Comparison of ENCODE assay signal across 8 mouse cellular contexts in the genomic region with DNA sequence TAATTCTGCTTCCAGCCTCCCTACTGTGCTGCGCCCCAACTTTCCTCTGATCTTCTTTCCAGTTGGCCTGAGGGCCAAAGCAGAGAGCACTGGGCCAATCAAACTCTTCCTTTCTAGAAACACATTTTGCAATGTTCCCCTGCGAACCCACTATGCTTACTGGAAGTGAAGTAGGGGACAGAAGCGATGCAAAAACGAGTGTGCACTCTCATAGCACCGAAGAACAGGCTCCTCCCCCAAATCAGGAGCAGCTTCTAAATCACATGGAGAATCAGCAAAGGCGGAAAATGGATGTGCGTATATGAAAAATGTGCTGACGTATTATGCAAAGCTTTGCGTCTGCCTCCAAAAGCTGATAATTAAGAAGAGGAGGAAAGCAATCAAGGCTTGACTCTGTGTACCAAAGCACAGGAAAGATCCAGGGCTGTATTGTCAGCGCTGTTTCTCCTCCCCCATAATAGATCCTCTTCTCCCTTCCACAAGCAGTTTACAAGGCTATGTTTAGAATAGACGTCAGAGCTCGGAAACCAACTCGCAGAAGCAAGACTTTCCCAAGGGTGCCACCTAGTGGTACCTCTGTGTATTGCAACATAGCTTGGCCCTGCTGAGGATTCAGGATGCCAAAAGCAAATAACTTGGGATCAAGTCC. TPM values are rescaled to one million over a fixed set of nuclear protein-coding genes. Genes with fewer than 3 reads are reported as not detected.
DNase-seq lines count a peak whose midpoint lies in the region; ATAC-seq and TF ChIP-seq lines count a peak whose summit lies in the region.

No protein-coding gene starts in this region.

- dilution Hi-C loops in CH12.LX (cut with MboI; ENCODE audit: extremely low pct_ligation_motif_present, extremely low pct_unique_long_range_greater_than_20kb, low sequenced_read_pairs) = no loop called here

- TF ChIP-seq POLR2A in CH12.LX (IDR thresholded peaks at IDR 0.05; ENCODE audit: low read depth, low read length) = no peak

- TF ChIP-seq CTCF in CH12.LX (conservative IDR thresholded peaks at IDR 0.05 in 1 of 2, IDR thresholded peaks at IDR 0.05 in 1 of 2; ENCODE audit: low read depth in 2 of 2, low read length in 2 of 2) = peak; percentile 63 to 79
- peak; percentile 90 for TF ChIP-seq CTCF in heart, postnatal 0 days (IDR thresholded peaks at IDR 0.05; ENCODE audit: low read depth)
- peak; percentile 88 for TF ChIP-seq CTCF in liver, embryonic 14.5 days (IDR thresholded peaks at IDR 0.05; ENCODE audit: low read depth)

- no peaks in the 10 kb centered on the region for H3K79me2 ChIP-seq in CH12.LX (replicated peaks; ENCODE audit: control insufficient read depth, extremely low read depth, insufficient read depth, poor library complexity, severe bottlenecking)

- no peaks in the 10 kb centered on the region for H3K9me3 ChIP-seq in CH12.LX (replicated peaks; ENCODE audit: low read length)
- H3K9me3 ChIP-seq in forebrain, embryonic 12.5 days = no peaks in the 10 kb centered on the region
- no peaks in the 10 kb centered on the region for H3K9me3 ChIP-seq in heart, postnatal 0 days (replicated peaks; ENCODE audit: control insufficient read depth, low read length)
- H3K9me3 ChIP-seq in liver, embryonic 14.5 days (ENCODE audit: control insufficient read depth, low read length) = no peaks in the 10 kb centered on the region
- H3K9me3 ChIP-seq in neural tube, embryonic 11.5 days (ENCODE audit: control insufficient read depth, low read length) = no peaks in the 10 kb centered on the region
- no peaks in the 10 kb centered on the region for H3K9me3 ChIP-seq in stomach, embryonic 16.5 days (replicated peaks; ENCODE audit: control insufficient read depth, low read length)

- TF ChIP-seq RAD21 in CH12.LX (IDR thresholded peaks at IDR 0.05; ENCODE audit: low read depth, low read length) = peak; percentile 82

- peak overlapping the region in 2 of 3 experiments; percentile 17 to 40 for H3K4me3 ChIP-seq in CH12.LX (replicated peaks in 1 of 3; ENCODE audit: low read depth in 2 of 3, low read length in 2 of 3, poor library complexity in 1 of 3)
- peak overlapping the region; percentile 17 for H3K4me3 ChIP-seq in forebrain, embryonic 12.5 days (replicated peaks)
- H3K4me3 ChIP-seq in heart, postnatal 0 days (ENCODE audit: low read depth, low read length) = peak overlapping the region; percentile 42
- H3K4me3 ChIP-seq in liver, embryonic 14.5 days (ENCODE audit: insufficient read depth in 1 of 2, low read depth in 2 of 2, low read length in 2 of 2) = peak overlapping the region; percentile 16 to 31; a peak in 2 of 4 replicates
- no peak overlapping the region for H3K4me3 ChIP-seq in neural tube, embryonic 11.5 days (ENCODE audit: low read depth, low read length)
- peak overlapping the region; percentile 39 for H3K4me3 ChIP-seq in stomach, embryonic 16.5 days (replicated peaks; ENCODE audit: low read length)

- H3K27me3 ChIP-seq in CH12.LX (replicated peaks) = no peaks in the 10 kb centered on the region
- no peaks in the 10 kb centered on the region for H3K27me3 ChIP-seq in forebrain, embryonic 12.5 days
- no peaks in the 10 kb centered on the region for H3K27me3 ChIP-seq in heart, postnatal 0 days (ENCODE audit: control insufficient read depth, insufficient read depth, low read length)
- H3K27me3 ChIP-seq in liver, embryonic 14.5 days (ENCODE audit: control insufficient read depth, insufficient read depth, low read length) = no peaks in the 10 kb centered on the region
- no peaks in the 10 kb centered on the region for H3K27me3 ChIP-seq in neural tube, embryonic 11.5 days (ENCODE audit: control insufficient read depth, insufficient read depth, low read length)
- no peaks in the 10 kb centered on the region; the same call in 1 of the 2 replicates for H3K27me3 ChIP-seq in stomach, embryonic 16.5 days (ENCODE audit: control insufficient read depth, insufficient read depth, low read length)

- H3K4me1 ChIP-seq in CH12.LX (ENCODE audit: control insufficient read depth in 1 of 2, insufficient read depth in 2 of 2) = no peaks in the 10 kb centered on the region; a peak in 2 of 4 replicates
- H3K4me1 ChIP-seq in forebrain, embryonic 12.5 days = no peaks in the 10 kb centered on the region
- no peaks in the 10 kb centered on the region for H3K4me1 ChIP-seq in heart, postnatal 0 days (ENCODE audit: control insufficient read depth, insufficient read depth)
- no peaks in the 10 kb centered on the region for H3K4me1 ChIP-seq in liver, embryonic 14.5 days (replicated peaks; ENCODE audit: control insufficient read depth in 2 of 2, insufficient read depth in 2 of 2, low read length in 1 of 2)
- no peaks in the 10 kb centered on the region for H3K4me1 ChIP-seq in neural tube, embryonic 11.5 days (ENCODE audit: control insufficient read depth, insufficient read depth, low read length)
- no peaks in the 10 kb centered on the region for H3K4me1 ChIP-seq in stomach, embryonic 16.5 days (ENCODE audit: control insufficient read depth, insufficient read depth, low read length)

- H3K4me2 ChIP-seq in CH12.LX (ENCODE audit: insufficient read depth, low read depth, poor library complexity, severe bottlenecking) = peak overlapping the region; percentile 61
- H3K4me2 ChIP-seq in forebrain, embryonic 12.5 days = peak overlapping the region; percentile 46
- H3K4me2 ChIP-seq in heart, postnatal 0 days (ENCODE audit: low read depth, low read length) = peak overlapping the region; percentile 55
- H3K4me2 ChIP-seq in liver, embryonic 14.5 days (ENCODE audit: low read depth) = peak overlapping the region; percentile 41; the same call in 1 of the 2 replicates
- 0 out of 2 replicates have a peak overlapping the region, but pooled peaks have one; percentile 15 for H3K4me2 ChIP-seq in neural tube, embryonic 11.5 days (ENCODE audit: low read depth)
- peak overlapping the region; percentile 50 for H3K4me2 ChIP-seq in stomach, embryonic 16.5 days (ENCODE audit: low read depth, low read length)

- in situ Hi-C loops in CH12.LX (cut with MboI; ENCODE audit: low pct_ligation_motif_present, low pct_unique_long_range_greater_than_20kb, low sequenced_read_pairs) = loop anchor here (5.0 to 10.0 kb wide), 3 partner anchors 55 to 145 kb away; a partner anchor contains a TSS

- 40% methylated on average over 13 of the region's 13 CpGs for WGBS in forebrain, embryonic 12.5 days
- 35% methylated on average over 13 of the region's 13 CpGs for WGBS in heart, postnatal 0 days
- WGBS in liver, embryonic 14.5 days (ENCODE audit: insufficient replicate concordance) = 40% methylated on average over 13 of the region's 13 CpGs
- 48% methylated on average over 13 of the region's 13 CpGs for WGBS in neural tube, embryonic 11.5 days
- 30% methylated on average over 13 of the region's 13 CpGs for WGBS in stomach, embryonic 16.5 days

- H3K27ac ChIP-seq in CH12.LX (ENCODE audit: insufficient read depth, low read depth) = no peak overlapping the region
- peak overlapping the region; percentile 65 for H3K27ac ChIP-seq in forebrain, embryonic 12.5 days
- peak overlapping the region; percentile 67 for H3K27ac ChIP-seq in heart, postnatal 0 days (ENCODE audit: low read depth)
- no peak overlapping the region for H3K27ac ChIP-seq in liver, embryonic 14.5 days
- H3K27ac ChIP-seq in neural tube, embryonic 11.5 days (ENCODE audit: low read depth, low read length) = no peak overlapping the region
- H3K27ac ChIP-seq in stomach, embryonic 16.5 days (ENCODE audit: low read length) = no peak overlapping the region

- H3K36me3 ChIP-seq in CH12.LX (replicated peaks in 1 of 2; ENCODE audit: control insufficient read depth in 1 of 2, insufficient read depth in 1 of 2, low read length in 1 of 2) = no peaks in the 10 kb centered on the region
- H3K36me3 ChIP-seq in forebrain, embryonic 12.5 days (replicated peaks) = no peaks in the 10 kb centered on the region
- no peaks in the 10 kb centered on the region for H3K36me3 ChIP-seq in heart, postnatal 0 days (replicated peaks; ENCODE audit: control insufficient read depth, insufficient read depth, low read length)
- H3K36me3 ChIP-seq in liver, embryonic 14.5 days (replicated peaks; ENCODE audit: control insufficient read depth, insufficient read depth, low read depth) = no peaks in the 10 kb centered on the region
- no peaks in the 10 kb centered on the region for H3K36me3 ChIP-seq in neural tube, embryonic 11.5 days (ENCODE audit: control insufficient read depth, insufficient read depth, low read length)
- no peaks in the 10 kb centered on the region for H3K36me3 ChIP-seq in stomach, embryonic 16.5 days (ENCODE audit: control insufficient read depth, insufficient read depth, low read length)

- peak; percentile 77 for ATAC-seq in forebrain, embryonic 12.5 days (ENCODE audit: low FRiP score)
- ATAC-seq in heart, postnatal 0 days (ENCODE audit: insufficient read depth, low read depth) = peak; percentile 75
- ATAC-seq in liver, embryonic 14.5 days (ENCODE audit: insufficient read depth) = no peak
- ATAC-seq in neural tube, embryonic 11.5 days (ENCODE audit: insufficient read depth, low FRiP score, low TSS enrichment) = no peak; the same call in 1 of the 2 replicates
- peak; percentile 68; the same call in 1 of the 2 replicates for ATAC-seq in stomach, embryonic 16.5 days (ENCODE audit: insufficient read depth, low FRiP score)

- H3K9ac ChIP-seq in CH12.LX (ENCODE audit: insufficient read depth, low read depth) = no peak overlapping the region
- no peak overlapping the region for H3K9ac ChIP-seq in forebrain, embryonic 12.5 days
- H3K9ac ChIP-seq in heart, postnatal 0 days (replicated peaks; ENCODE audit: low read depth, low read length) = 0 out of 2 replicates have a peak overlapping the region, but pooled peaks have one; percentile 29
- H3K9ac ChIP-seq in liver, embryonic 14.5 days (replicated peaks) = no peak overlapping the region
- H3K9ac ChIP-seq in neural tube, embryonic 11.5 days (ENCODE audit: low read length) = no peak overlapping the region
- H3K9ac ChIP-seq in stomach, embryonic 16.5 days (ENCODE audit: low read length) = peak overlapping the region; percentile 50; the same call in 1 of the 2 replicates

- TF ChIP-seq EP300 in CH12.LX (IDR thresholded peaks at IDR 0.05; ENCODE audit: low read length) = no peak
- no peak for TF ChIP-seq EP300 in heart, postnatal 0 days (IDR thresholded peaks at IDR 0.05; ENCODE audit: low read depth)
- no peak for TF ChIP-seq EP300 in liver, embryonic 14.5 days (IDR thresholded peaks at IDR 0.05; ENCODE audit: low read depth)

- peak; percentile 68 for DNase-seq in CH12.LX (ENCODE audit: extremely low read depth)
- DNase-seq in c-Kit-positive CD71-positive TER-119-positive erythroid progenitor cells, embryonic 14.5 days (ENCODE audit: low spot score) = peak; percentile 69
- peak; percentile 68 for DNase-seq in heart, postnatal 0 days (ENCODE audit: low spot score)
- DNase-seq in kidney, postnatal 36 days = peak; percentile 73 to 82
- DNase-seq in liver, embryonic 14.5 days (ENCODE audit: low read depth in 3 of 3, low spot score in 3 of 3) = peak; percentile 31 to 49 (median 36)
- peak; percentile 70 for DNase-seq in neural tube, embryonic 11.5 days (ENCODE audit: low spot score)

RNA-seq across cellular contexts. Expression of a gene that starts 57.5 kb away (rescaled TPM):
- total RNA-seq in CH12.LX (2012; rRNA removed) (25.5 and 27.0 TPM in 2 replicates), CH12.LX (2014; rRNA removed) (84.0 and 84.4 TPM in 2 replicates)
- polyA plus RNA-seq in CH12.LX (2012; ENCODE audit: insufficient read length, low read depth) = 47.7 and 49.3 TPM in 2 replicates
- polyA plus RNA-seq in forebrain, embryonic 12.5 days (2016; fragmentation: Nextera tagmentation; extraction: Ambion mirVana) = 48.6 and 54.4 TPM in 2 replicates
- total RNA-seq in heart, postnatal 0 days (2014; rRNA removed; ENCODE audit: low replicate concordance) = 70.6 and 79.8 TPM in 2 replicates
- 74.1 and 76.7 TPM in 2 replicates for polyA plus RNA-seq in heart, postnatal 0 days (2015; fragmentation: Nextera tagmentation; extraction: Ambion mirVana)
- 9.1 and 12.4 TPM in 2 replicates for polyA plus RNA-seq in liver, embryonic 14.5 days (2012; rRNA removed)
- polyA plus RNA-seq in liver, embryonic 14.5 days (2014; fragmentation: Nextera tagmentation; extraction: Ambion mirVana) = 33.2 and 38.3 TPM in 2 replicates
- 67.6 and 68.3 TPM in 2 replicates for polyA plus RNA-seq in neural tube, embryonic 11.5 days (2014; fragmentation: Nextera tagmentation; extraction: Ambion mirVana)
- 48.3 and 51.3 TPM in 2 replicates for polyA plus RNA-seq in stomach, embryonic 16.5 days (2015; fragmentation: Nextera tagmentation; extraction: Ambion mirVana)

Comparison
In these comparisons a context has a peak if more than half of its experiments do, and no peak if none do; other contexts are left out.
1. H3K27ac ChIP-seq: peak in forebrain, embryonic 12.5 days (single experiment) and heart, postnatal 0 days (single experiment); none in CH12.LX (single experiment), liver, embryonic 14.5 days (single experiment), neural tube, embryonic 11.5 days (single experiment) and stomach, embryonic 16.5 days (single experiment).
2. H3K9ac ChIP-seq: peak in heart, postnatal 0 days (single experiment) and stomach, embryonic 16.5 days (single experiment); none in CH12.LX (single experiment), forebrain, embryonic 12.5 days (single experiment), liver, embryonic 14.5 days (single experiment) and neural tube, embryonic 11.5 days (single experiment).
3. ATAC-seq: peak in forebrain, embryonic 12.5 days (single experiment), heart, postnatal 0 days (single experiment) and stomach, embryonic 16.5 days (single experiment); none in liver, embryonic 14.5 days (single experiment) and neural tube, embryonic 11.5 days (single experiment).
4. Peak in every context shown above with its lines, with median percentiles within 50 percentile points of each other: DNase-seq, H3K4me2 ChIP-seq and CTCF ChIP-seq.